Mouse (Mus musculus) induced T-regulatory cell, adult 2 months (primary cell): ENCODE data around the gene Atxn10.
A peak's percentile ranks its signal among the peaks of the same experiment; 100 is the strongest.
"Not testable (repeated sequence)": the region's sequence is repeated elsewhere in the genome, so short reads cannot be mapped to it uniquely, and the experiment has no call there.

Source experiments
- DNase-seq: peaks from one replicate; pipeline ENCODE4 v3.0.0-alpha.2; 2012; ENCODE audit warnings: low read depth

Gene Atxn10

DNA sequence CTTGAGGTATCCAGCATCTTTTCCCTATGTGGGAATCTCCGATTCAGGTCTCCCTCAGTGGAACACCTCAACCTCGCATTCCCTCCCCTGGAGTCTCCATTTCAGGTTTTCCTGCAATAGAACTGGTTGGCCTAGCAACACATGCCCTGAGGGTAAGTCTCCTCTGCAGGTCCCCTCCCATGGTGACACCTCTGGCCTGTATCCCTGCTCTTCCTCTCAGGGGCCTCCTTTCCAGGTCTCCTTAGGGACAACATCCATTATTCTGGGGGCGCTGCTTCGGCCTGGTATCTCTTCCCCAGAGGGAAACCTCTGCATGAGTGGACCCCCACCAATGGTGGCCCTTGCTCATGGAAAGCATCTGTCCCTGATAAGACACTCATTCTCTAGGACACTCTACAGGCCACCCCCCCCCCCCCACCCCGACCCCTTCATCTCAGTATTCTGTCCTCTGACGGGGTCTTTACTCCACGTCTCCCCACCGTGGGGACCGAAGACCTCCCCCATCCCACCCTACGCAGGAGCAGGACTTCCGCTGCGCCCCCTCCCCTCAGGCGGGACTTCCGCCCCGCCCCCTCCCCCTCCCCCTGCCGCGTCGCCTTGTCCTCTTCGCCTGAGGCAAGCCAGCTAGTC lies at the start of gene Atxn10:
TSS of gene Atxn10 (plus strand) at position 575 of the 630 bp plus-strand sequence.
- peak; percentile 27 for DNase-seq

DNA sequence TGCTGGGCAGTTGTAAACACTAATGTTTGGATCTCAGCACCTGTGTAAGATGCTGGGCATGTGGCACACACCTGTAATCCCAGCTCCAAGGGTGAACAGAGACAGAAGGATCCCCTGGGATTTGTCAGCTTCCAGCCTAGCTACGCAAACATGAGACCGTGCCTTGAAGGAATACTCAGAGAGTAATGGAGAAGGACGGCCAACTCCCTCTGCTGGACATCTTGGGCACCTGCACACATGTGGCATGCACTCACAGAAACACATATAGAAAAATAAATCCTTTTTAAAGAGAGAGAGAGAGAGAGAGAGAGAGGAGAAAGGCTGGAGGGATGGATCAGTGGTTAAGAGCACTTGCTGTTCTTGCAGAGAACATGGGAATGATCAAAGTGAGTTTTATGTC lies 41.4 kb upstream of the Atxn10 start:
- DNase-seq = peak; percentile 4

DNA sequence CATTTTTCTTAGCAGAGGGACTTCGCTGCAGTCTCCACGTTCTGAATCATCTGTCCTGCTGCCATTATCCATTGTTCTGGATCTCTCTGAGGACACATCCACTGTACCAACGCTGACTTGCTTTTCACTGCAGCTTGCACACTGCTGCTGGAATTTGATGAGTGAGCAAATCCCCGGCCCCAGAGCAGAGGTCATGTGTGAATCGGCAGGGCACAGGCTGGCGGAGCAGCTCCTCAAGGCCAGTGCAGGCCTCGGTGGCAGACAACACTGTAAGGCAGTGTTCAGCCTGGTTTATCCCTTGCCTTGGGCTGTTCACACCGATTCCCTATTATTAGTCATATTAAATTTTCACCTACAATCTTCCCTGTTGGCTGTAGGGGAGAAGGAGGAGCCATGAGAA lies 40.5 kb upstream of the Atxn10 start:
- no peak for DNase-seq

DNA sequence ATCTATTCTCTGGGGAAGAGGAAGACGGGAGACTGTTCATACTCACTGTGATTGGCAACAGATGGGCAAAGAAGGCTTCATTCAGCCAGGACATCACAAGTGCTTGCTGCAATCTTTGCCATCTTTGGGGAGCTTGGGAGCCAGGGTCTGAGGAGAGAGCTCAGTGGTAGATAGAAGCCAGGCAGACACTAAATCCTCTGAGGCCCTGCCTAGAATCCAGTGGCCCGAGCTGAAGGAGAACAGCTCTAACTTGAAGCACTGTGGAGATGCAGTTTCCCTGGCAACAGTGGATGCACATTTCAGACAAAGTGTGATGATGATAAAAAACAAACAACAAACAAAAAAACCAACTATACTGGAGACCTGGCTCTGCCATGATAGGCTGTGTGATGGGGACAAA lies 40.1 kb upstream of the Atxn10 start:
- no peak for DNase-seq

DNA sequence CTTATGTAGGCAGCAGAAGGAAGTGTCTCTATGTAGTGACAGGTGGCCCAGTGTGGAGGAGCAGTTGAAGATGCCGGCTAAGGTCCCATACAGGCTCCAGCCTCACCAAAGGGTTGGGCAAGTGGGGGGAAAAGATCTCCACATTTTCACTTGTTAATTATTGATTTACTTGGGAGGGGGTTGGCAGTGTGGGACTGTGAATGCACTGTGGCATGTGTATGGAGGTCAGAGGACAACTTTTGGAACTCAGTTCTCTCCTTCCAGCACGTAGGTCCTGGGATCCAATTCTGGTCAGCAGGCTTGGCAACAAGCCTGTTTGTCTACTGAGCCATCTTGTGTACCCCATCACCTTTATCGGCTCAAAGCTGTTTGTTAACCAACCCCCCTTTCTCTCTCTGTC lies 39.5 kb upstream of the Atxn10 start:
- DNase-seq = no peak

DNA sequence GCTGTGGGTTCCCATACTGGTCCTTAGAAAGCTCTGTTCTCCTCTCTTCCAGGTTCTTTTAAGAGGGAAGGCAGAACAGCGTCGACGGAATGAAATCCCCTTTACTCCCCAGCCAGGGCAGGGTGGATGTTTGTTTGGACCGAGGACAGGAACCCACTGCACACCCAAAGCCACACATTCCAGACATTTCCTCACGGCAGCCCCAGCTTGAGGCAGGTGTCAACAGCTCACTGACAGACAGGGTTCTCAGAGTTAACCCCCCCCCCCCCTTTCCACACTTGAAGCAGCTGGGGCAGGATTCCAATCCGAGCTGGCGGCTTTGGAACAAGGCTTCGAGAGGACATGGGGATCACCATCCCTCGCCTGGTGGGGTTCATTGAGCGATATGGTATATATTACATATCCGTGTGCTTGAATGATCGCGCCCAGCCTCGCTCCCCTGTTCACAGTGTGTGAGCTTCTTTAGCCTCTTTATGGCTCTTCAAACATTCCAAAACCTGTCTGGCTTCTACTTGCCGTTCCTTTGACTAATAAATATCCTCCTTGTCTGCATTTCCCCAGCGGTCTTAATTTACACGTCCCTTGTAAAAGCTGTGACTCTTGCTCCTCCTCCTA lies 37.8 kb upstream of the Atxn10 start:
- no peak for DNase-seq

DNA sequence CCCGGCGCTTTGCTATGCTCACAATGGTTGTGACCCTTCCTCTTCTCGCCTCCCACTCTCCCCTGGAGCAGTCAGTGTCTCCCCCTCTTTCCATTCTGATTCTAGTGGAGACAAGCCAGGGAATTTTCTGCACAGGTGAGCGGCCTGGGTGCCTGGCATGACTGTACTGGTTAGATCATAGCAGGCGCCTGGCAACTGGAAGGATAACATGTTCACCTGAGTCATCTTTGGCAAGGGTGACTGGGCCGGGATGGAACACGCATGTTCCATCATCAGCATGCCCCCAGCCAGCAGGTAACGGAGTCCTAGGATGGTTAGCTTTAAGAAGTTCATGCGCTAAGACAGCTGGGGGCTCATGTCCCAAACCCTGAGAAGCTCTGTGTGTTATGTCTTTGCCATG lies 37.1 kb upstream of the Atxn10 start:
- DNase-seq = no peak

DNA sequence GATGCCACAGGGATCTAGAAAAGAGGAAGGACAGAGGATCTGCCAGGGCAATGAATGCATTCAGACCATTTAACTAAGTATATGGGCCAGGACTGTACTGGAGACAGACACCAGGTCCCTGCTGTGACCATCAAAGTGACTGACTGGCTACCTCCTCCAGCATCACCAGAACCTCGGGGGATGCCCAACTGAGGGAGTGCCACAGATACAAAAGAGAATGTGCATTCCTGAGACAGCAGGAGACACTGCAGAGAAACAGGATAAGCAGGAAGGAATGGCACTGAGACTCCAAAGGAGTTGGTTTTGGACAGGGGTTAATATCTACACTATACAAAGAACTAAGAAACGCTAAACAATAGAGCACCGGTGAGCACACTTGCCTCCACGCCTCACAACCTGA lies 32.8 kb upstream of the Atxn10 start:
- DNase-seq = no peak

DNA sequence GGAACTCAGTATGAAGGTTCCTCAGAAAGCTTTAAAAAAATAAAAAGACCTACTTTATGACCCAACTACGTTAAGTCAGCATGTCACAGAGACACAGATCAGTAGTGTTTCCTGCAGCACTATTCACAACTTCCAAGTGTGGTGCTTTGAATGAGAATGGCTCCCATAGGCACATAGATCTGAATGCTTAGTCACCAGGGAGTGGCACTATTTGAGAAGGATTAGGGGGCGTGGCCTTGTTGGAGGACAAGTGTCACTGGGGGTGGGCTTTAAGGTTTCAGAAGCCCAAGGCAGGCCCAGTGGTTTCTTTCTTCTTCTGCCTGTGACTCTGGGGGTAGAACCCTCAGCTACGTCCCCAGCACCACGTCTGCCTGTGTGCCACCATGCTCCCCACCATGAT lies 32.1 kb upstream of the Atxn10 start:
- DNase-seq = no peak

DNA sequence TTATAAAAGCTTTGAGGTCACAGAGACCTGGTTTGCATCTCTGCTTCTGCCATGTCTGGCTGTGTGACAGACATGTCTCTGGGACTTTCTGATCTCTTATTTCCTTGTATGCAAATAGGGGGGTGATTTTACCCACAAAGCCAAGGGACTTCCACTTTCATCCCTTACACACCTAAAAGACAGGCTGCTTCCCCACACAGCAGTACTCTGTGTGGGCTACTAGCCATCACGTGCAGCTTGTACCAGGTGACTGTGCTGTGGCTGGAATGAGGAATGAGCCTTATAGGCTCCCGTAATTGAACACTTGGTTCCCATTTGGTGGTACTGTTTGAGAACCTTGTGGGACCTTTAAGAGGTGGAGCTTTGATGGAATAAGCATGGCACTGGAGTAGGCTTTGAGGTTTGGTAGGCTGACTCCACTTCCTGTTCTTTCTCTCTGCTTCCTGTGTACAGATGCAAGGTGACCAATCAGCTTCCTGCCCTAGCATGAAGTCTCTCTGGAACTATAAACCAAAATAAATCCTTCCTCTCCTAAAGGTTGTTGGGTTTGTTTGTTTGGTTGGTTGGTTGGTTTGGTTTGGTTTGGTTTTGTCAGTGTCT lies 28.9 kb upstream of the Atxn10 start:
- DNase-seq = no peak

DNA sequence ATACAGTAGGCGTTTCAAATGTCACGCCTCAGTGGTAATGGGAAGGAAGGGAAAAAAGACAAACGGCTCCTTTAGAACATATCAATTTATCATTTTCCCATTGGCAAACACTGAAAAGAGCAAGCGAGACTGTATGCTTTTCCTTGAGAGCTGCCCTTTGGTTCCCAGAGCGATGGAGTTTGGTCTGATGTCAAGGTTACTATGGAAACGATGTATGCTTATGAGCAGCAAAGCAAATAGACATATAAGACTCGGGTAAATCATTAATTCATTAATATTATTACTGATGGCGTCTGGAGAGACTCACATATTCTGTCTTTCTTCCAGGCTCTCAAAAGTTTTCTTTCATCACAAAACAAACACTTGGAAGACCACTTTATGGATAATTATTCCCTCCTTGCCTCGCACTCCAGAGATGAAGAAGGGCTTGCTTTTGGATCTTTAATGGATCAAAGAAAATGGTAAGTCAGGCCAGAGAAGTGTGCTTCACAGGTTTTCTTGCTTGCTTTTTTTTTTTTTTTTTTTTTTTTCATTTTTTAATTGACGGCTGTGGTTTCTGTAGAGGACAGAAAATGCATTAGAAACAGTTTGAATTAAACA lies 24.9 kb upstream of the Atxn10 start:
- DNase-seq = no peak

DNA sequence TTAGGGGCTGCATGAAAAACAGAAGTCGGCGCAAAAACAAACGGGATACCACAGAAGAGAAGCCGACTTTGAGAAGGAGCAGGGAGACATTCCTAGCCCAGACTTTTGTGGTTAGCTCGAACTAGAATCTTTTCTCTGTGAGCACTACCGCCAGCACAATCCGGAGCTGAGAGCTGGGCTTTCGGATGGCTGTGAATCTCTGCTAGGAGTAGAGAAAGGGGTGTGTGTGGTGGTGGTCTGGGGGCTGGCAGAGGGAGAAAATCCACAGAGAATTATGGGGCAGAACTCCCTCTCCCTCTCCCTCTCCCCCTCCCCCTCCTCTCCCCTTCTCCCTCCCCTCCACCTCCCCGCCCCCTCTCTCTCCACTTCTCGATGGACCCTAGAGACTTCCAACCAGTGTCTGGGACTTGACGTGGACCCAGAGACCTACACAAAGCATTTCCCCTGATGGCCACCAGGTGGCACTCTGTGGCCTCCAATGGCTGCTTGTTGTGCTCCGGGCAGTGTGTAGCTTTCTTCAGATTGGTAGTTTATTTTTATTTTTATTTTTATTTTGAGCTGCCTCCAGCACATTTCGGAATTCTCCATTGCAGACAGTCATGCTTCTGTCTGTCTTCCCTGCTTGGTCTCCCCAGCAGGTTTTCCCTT lies 20.5 kb upstream of the Atxn10 start:
- peak; percentile 72 for DNase-seq

DNA sequence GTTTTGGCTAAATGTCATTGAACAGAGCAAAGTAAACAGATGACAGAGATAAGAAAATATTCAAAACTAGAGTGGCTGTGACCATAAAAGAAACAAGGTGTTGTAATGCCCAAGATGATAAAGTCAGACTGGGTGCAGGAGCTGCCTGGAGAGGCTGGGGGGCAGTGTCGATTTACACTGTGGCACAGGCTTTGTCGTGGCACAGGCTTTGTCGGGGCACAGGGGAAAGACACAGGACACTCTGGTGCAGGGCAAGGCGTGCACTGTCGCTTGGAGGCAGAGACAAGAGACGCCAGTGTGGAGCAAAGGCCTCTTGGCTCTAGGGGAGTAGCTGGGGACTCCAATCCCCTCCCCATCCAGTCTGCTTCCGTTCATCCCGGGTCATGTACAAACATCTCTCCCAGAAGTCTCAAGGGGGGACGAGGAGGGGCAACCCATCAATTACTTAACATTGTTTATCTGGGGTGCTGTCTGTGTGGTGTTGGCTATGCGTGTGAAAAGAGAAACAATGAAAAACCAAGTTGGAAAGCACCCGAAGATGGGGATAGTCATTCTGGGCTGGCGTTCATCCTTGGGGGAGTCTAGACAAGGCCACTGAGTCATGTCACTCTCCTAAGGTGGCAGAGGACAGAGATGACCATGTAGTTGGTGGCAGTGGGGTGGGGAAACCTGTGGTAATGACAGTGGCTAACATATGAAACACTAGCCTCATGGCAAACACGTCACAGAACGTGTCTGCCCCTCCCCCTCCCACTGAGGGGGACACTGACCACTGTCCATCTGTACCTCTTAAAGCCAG lies 19.5 kb upstream of the Atxn10 start:
- DNase-seq = no peak

DNA sequence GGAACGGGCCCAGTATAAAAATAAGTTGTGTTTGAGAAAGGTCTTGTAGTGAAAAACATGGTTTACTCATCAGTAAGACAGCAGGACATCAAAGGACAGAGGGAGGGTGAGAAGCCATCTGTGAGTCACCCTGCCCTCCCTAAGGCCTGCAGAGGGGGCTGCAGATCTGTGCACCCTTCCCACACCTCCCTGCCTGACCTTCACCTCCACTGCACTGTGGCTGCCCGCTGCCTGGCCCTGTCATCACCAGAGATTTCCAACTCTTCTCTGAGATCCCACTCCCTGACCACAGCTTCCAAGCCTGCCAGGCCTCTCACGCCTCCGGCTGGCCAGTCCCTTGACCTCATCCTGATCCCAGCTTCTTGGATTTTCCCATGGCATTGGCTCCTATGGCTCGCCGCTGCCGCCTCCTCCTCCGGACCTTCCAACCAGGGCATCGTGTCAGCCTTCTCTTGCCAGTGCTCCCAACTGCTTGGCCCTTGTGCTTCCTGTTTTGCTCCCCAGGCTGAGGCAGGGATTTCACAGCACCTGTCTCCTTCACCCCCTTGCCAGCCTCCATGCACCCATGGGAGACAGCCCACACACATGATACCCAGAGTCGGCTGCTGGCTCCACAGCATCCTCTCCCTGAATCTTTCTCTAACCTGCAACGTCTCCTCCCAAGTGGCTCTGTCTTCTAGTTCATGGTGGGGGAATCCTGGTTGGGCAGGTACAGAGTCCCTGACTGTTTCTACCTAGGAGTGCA lies 15.9 kb upstream of the Atxn10 start:
- DNase-seq = no peak

DNA sequence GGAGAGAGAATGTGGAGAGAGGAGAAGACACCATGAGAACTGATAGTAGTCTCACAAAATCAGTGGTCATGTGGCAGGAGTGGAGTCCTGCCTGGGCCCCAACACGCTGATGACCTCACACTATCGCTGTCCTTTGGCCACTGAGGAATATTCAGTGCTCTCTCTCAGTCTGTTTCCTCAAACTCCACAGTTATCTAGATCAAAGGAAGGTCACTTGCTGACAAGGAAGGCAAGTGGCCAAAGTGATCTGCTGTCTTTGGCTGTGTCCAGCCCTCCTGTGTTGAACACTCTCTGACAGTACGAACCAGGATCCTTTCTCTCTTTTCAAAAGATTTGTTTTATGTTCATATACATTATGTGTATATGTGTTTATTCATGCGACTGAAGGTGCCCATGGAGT lies 12.8 kb upstream of the Atxn10 start:
- DNase-seq = no peak

DNA sequence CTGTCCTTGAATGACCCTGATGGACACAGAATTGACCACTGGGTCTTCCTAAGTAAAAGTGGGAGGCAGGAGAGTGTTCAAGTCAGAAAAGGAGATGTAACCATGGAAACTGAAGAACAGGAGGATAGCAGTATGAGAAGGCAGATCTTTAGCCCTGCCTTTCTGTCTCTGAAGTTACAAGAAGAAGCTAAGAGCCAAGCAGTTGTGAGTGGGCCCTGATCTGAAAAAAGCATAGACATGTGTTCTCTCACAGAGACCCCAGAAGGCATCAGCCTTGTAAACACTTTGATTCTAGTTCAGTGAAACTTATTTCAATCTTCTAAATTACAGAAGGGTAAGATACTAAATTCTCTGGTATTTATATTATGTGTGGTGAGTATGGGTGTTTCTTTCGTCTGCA lies 11.6 kb upstream of the Atxn10 start:
- no peak for DNase-seq

DNA sequence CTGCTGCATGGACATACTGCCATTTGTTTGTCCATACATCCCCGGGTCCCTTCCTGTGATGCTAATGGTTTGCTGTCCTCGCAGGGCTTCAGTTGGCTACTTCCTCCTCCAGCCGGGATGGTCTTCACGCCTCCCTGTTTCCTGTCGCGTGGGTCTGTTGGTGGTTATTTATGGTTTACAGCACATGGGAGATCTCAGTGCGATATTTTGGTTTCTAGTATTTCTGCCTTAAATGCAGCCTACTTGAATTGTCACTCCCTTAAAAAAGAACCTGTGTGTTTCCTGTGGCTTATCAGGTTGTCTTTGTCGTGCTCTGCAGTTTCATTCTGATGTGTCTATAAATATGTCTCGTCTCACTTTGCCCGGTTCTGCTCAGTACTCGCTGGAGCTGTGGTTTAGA lies 8.2 kb upstream of the Atxn10 start:
- DNase-seq = peak; percentile 62

DNA sequence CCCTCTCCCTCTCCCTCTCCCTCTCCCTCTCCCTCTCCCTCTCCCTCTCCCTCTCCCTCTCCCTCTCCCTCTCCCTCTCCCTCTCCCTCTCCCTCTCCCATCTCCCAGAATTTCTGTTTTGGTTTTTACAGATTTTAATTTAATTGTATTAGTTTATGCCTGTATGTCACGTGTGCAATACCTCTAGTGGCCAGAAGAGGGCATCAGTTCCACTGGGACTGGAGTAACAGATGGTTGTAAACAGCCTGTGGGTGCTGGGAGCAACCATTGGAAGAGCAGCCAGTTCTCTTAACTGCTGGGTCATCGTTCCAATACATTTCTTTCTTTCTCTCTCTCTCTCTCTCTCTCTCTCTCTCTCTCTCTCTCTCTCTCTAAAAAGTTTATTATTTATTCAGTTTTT lies 7.6 kb upstream of the Atxn10 start:
- peak; percentile 51 for DNase-seq

DNA sequence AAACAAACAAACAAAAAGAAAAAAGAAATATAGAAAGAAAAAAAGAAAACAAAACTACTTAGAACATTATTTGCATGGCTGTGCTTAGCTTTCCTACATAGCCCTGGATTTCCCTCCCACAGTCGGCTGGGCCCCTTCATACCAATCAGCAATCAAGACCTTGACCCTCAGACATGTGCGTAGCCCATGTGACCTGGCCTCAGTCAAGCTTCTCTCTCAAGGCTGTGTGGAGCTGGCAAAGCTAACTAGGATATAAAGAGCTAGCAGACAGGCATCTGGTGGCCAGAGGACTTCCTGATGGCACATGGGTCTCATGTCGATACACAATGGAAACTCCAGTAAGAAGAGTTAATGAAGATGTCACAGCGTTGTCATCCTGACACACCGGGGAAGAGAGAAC lies 6.9 kb upstream of the Atxn10 start:
- DNase-seq = no peak

DNA sequence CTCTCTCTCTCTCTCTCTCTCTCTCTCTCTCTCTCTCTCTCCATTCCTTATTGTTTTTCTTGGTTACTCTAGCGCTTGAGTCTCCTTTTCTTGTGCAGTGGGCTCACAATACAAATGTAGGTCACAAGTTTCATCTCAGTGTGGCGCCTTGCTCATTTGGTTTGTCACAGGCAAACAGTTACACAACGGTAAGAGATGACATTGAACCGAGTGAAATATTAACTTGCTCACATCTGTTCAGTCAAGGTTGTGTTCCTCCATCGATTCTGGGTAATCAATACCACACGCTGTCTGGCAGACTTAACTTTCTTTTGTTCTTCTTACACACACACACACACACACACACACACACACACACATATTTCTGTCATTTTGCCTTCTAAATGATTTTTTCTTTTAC lies 6.0 kb upstream of the Atxn10 start:
- no peak for DNase-seq

DNA sequence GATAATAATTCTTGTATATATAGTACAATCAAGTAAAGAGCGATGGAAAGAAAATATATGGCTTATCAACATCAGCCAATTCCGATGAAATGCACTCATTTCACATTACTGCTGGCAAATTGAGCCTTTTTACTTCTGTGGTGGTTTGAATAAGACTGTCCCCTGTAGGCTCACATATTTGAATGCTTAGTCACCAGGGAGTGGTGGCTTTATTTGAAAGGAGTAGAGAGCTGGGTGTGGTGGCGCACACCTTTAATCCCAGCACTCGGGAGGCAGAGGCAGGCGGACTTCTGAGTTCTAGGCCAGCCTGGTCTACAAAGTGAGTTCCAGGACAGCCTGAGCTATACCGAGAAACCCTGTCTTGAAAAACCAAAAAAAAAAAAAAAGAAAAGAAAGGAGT lies 2.5 kb upstream of the Atxn10 start:
- not testable (repeated sequence) for DNase-seq
